Mouse (Mus musculus): Measurements from ENCODE around the gene Twsg1.

DNA sequence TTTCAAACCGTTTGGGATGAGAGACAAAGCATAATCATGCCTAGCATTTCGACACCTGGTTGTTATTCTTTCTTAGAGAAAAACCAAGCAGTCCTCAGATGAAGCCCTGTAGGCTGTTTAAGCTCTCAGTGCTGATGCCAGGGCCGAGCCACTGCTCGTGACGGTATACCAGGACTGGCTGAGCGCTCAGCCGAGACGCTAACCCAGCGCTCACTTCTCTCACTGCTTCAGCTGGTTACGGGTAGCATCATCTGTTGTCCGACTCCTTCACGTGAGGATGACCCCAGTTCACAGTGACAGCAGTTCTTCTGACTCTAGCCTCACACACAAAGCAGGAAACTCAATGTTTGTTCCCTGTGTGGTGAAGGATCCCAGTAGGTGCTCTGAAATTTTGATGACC, 10.8 kb downstream of the Twsg1 start:
- TF ChIP-seq POLR2A (IDR thresholded peaks at IDR 0.05; ENCODE audit: borderline replicate concordance, control insufficient read depth, low read depth, low read length) (no peak), CTCF (IDR thresholded peaks at IDR 0.05; ENCODE audit: control insufficient read depth, insufficient read depth, low read length) (no peak)
